Mouse (Mus musculus) cerebellum, adult 11 months (tissue): Measurements from ENCODE around the gene Bmpr1a.

Source experiments
- DNase-seq: peaks from one replicate; pipeline ENCODE4 v3.0.0; 2022

The Bmpr1a gene

DNA sequence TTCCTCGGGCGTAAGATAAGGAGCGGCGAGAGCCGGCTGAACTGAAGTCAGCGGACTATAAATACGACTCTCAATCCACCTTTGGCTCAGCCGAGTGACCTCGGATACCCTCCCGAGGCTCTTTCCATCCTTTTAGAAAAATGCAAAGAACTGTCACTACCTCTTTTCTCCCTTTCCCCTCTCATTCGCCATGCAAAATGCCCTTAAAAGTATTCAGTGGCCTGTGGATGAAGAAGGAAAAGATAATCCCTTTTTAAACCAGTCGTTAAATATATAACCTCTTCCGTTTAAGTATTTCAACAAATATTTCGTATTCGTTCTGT is at the start of gene Bmpr1a:
Gene Bmpr1a (minus strand): TSS at position 17 of the 323 bp plus-strand sequence.
- DNase-seq, result no peak

- DNase-seq, result no peak
These were observed 49.1 kb upstream of the Bmpr1a start for GRCm38 (mm10) chr14:34552226-34552625.

- peak; percentile 84 for DNase-seq
These were observed 46.0 kb upstream of the Bmpr1a start for GRCm38 (mm10) chr14:34549004-34549671.

DNA sequence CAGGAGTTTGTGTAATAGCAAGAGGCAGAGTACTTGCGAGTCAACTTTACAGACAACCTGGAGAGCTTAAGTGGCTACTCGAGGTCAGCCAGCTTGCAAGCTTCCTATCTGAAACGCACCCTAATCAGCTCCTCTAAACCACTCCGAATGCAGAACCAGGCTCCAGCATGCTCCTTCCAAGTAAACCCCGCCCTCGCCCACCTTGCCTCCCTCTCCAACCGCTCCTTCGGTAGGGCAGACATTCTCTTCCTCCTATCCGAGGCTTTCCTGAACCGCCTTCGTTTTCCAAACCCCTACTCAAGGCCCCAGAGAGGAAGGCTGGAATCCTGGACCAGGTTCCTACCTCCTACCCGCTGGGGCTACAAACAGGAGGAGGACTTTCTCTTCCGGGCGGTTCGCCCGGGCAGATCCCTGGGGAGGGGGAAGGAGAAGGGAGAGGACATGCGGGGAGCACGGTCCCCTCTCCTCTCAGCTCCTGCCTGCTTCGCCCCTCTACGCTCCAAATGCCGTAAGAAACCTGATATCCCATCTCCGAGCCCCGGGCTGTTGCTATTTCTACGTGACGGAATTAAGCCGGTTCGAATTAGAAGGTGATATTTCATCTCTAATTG is 45.4 kb upstream of the Bmpr1a start:
- DNase-seq, result peak; percentile 59

DNA sequence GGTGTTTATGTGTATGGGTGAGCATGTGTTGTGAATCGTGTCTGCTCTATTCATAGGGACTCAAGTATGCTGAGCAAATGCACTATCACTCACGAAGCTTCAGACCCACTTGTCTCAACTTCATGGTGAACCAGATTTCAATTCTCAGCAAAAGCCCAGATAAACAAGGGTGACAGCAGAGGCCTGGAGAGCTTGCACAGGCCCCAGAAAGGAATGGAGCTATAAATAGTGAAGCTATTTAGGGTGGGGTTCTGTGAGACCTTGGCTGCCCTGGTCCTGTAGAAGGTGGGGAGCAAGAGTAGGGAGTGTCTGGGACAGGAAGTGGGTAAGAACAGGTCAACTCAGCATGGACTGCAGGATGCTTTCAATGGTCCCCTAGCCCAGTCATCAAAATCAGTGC is 41.4 kb upstream of the Bmpr1a start:
- DNase-seq, result no peak

GRCm38 (mm10) chr14:34544001-34544400 is 40.9 kb upstream of the Bmpr1a start:
- no peak for DNase-seq

DNA sequence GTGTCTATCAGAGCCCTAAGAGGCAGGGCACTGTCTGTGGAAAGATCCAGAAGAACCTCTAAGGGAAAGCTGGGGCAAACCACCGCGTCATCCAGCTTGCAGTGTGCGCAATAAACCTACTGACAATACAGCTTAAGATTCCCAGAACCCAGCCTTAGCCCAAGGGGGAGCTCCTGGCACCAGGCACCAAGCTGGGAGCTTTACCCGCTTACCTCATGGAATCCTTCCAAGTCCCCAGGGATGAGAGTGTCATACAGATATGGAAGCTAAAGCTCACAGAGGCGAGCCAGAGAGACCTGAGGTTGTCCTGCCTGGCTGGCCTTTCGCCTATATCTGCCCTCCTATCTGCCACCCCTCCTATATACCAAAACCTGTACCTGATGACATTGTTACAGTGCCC is 40.5 kb upstream of the Bmpr1a start:
- DNase-seq, result no peak

DNA sequence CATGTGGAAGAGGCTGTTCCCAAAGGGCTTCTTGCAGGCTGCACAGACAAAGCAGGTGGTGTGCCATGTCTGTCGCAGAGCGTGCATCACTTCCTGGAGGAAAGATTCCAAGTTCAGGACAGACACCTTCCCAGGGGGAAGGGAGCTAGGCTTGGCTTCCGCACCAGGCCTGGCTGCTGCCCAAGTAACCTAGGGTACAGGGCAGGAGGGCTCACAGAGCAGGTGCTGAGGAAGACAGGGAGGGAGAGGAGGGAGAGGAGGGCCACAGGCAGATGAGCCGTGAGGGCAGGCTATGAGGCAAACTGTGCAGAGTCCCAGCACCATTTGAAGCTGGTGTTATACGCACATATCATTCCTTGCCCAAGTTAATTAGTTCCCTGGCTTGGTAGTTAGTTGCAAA is 38.8 kb upstream of the Bmpr1a start:
- DNase-seq, result no peak

GRCm38 (mm10) chr14:34540685-34541162 is 37.6 kb upstream of the Bmpr1a start:
- no peak for DNase-seq

GRCm38 (mm10) chr14:34535883-34536282 is 32.7 kb upstream of the Bmpr1a start:
- DNase-seq, result no peak

GRCm38 (mm10) chr14:34533537-34533936 is 30.4 kb upstream of the Bmpr1a start:
- DNase-seq, result no peak

- DNase-seq, result no peak
These were observed 29.4 kb upstream of the Bmpr1a start for GRCm38 (mm10) chr14:34532536-34532935.

GRCm38 (mm10) chr14:34528804-34529203 is 25.7 kb upstream of the Bmpr1a start:
- no peak for DNase-seq

GRCm38 (mm10) chr14:34522701-34523100 is 19.6 kb upstream of the Bmpr1a start, which contains the start of gene 9230112D13Rik:
9230112D13Rik (minus strand) TSS chr14:34522801.
- no peak for DNase-seq

DNA sequence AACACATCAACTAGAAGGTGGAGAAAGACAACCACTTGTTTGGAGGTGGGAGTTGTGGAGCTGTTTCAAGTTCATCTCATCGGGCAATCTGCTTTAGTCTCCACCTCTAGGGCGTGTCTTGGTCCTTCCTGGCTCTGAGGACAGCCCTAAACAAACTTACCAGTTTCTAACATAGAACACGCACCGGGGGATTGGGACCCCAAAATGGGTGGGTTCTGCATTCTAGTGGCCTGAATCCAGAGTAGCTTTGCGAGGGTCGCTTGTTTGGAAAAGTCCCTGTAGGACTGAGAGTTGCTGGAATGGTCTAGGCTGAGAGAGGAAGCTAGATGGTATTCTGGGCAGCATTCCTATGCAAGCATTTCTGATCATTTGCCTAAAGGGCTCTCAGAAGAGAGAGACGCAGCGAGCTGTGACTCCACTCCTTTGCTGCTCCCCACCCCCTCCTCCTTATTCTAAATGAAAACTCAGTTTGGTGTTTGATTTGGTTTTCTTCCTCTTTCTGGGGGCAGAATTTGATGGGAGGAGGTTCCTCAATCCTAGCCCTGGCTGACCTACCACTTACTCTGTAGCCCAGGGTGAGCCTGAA is 14.9 kb upstream of the Bmpr1a start:
- DNase-seq, result no peak

DNA sequence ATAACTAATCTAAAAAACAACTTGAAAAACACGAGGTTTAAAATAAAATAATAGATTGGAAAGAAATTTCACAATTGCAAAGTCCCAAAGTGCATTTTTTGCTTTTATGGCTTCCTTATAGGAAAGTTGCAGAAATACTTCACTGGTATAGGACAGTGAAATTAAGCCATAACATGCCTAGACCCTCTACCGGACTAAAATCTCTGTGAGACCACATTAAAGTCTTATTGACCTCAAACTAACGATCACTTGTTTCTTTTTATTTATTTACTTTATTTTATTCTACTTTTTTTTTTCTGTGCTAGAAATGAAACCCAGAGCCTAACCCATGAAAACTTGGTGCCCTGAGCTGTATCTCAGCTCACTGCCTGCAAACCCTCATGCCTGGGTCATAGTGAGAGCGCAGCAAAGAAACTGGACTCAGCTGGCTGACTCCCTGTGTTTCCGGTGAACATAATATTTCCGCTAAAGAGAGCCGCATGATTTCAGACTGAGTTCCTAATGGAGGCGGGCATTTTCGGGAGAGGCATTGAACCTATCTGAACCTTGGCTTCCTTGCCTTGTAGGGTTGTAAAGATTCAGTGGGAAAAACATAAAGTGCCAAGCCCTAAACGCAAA is 13.9 kb upstream of the Bmpr1a start:
- DNase-seq, result no peak

GRCm38 (mm10) chr14:34515860-34516259 is 12.7 kb upstream of the Bmpr1a start:
- DNase-seq, result no peak

DNA sequence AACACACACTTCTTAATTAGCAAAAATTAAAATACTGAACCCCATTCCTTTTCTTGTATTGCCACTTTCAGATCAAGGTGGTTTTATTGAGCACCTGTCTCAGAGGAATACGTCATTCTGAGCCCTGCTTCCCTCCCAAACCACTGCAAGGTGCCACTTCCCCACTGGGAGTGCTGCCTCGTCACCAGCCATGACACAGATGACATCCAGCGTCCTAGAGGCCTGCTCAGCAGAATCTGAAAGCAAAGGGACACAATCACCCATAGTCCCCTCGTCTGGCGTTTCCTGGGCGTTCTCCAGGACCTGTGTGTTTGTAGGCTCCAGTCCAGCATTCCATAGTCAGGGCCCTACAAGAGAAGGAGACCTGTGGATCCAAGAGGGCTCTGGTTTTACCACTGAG is 11.0 kb upstream of the Bmpr1a start:
- DNase-seq, result no peak

DNA sequence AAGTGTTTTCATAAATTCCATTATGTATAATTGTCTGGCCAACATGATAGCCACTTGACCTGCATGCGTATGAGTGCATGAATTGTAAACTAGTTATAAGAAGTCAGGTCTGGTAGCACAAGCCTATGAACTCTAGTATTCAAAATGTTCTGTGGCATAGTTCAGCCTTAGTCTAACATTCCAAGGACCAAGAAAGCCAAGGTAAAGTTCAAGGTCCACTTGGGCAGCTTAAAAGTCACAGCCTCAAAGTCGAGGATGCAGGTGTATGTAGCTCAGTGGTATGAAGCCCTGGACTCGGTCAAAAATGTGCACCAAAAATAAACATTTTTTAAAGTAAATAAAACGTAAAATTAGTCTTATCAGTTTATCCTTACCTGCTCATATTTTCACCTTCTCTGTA is 9.5 kb upstream of the Bmpr1a start:
- DNase-seq, result no peak

DNA sequence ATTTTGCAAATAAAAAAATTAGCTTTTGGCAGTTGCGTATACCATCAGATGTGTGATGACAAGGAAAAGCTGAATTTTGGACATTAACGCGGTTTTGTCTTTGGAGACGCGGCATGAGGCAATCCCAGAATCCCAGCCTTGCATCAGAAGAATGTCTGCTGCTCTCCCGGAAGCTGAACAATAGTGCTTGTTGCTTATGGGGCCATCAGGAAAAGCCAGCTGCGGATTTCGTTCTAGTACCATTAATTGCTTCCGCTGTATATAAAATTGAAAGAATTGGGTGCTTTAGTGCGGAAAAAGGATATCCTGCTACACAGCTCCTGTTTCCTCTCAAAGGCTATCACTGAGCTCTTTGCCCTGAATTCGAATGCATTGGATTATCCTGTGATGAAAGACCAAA is 8.8 kb upstream of the Bmpr1a start:
- DNase-seq, result no peak

- DNase-seq, result no peak
These were observed 5.8 kb upstream of the Bmpr1a start for GRCm38 (mm10) chr14:34508842-34509439.

- no peak for DNase-seq
These were observed 5.2 kb upstream of the Bmpr1a start for GRCm38 (mm10) chr14:34508187-34508840.

DNA sequence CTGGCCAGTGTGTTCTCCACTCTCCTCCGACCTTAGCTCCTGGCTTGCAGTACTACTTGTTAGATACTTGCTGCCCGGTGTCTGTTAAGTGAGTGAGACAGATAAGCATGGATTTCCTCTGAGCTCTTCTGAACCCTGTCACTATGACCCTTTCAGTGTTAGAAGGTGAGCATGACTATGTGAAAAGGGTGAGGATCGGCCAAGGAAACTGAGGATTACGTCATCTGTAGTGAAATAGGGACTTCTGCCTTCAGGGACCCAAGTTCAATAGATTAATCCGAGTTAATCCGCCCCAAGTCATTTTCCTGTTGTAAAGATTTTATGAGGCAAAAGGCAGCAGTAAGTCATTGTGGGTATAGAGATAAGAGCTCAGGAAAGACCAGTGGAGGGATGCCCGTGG is 2.2 kb upstream of the Bmpr1a start:
- DNase-seq, result no peak
